Mouse (Mus musculus): ENCODE results near the gene Gm21992. TPM values are rescaled to one million over a fixed set of nuclear protein-coding genes. Genes with fewer than 3 reads are reported as not detected.

Gene Gm21992
- total and polyA plus RNA-seq, 2 experiments = 4.8 to 23.6 TPM

GRCm38 (mm10) chr19:4797846-4798245 lies 13.6 kb downstream of the Gm21992 start:
- 93% methylated on average over 2 of the region's 2 CpGs for WGBS
- no peak overlapping the region for H3K27ac ChIP-seq (replicated peaks; ENCODE audit: insufficient read depth, low read depth, low read length)
- DNase-seq (ENCODE audit: extremely low read depth, low read depth, low spot score) = no peak
- H3K4me1 ChIP-seq (ENCODE audit: control insufficient read depth, insufficient read depth, low read length) = peaks cover 22% of the 10 kb centered on the region
- H3K36me3 ChIP-seq (ENCODE audit: control insufficient read depth, insufficient read depth, low read length) = peaks cover 25% of the 10 kb centered on the region
- no peak for TF ChIP-seq CTCF (IDR thresholded peaks at IDR 0.05; ENCODE audit: low read depth, low read length)
- no peak overlapping the region for H3K4me3 ChIP-seq (ENCODE audit: insufficient read depth, low read depth, low read length)
- H3K27me3 ChIP-seq (ENCODE audit: control insufficient read depth, insufficient read depth, low read length) = no peaks in the 10 kb centered on the region
- no peak overlapping the region for H3K9ac ChIP-seq (ENCODE audit: low read depth, low read length)
- peaks cover 48% of the 10 kb centered on the region for H3K79me2 ChIP-seq (ENCODE audit: control insufficient read depth, insufficient read depth, low read length)

- Histone ChIP-seq H3K27ac (replicated peaks; ENCODE audit: insufficient read depth, low read depth, low read length) (no peak overlapping the region), H3K79me2 (ENCODE audit: control insufficient read depth, insufficient read depth, low read length) (peaks cover 40% of the 10 kb centered on the region), H3K4me3 (ENCODE audit: insufficient read depth, low read depth, low read length) (no peak overlapping the region), H3K27me3 (ENCODE audit: control insufficient read depth, insufficient read depth, low read length) (no peaks in the 10 kb centered on the region), H3K9ac (ENCODE audit: low read depth, low read length) (no peak overlapping the region), H3K36me3 (ENCODE audit: control insufficient read depth, insufficient read depth, low read length) (peaks cover 23% of the 10 kb centered on the region), H3K4me1 (ENCODE audit: control insufficient read depth, insufficient read depth, low read length) (peaks cover 22% of the 10 kb centered on the region)
- TF ChIP-seq POLR2A (IDR thresholded peaks at IDR 0.05; ENCODE audit: extremely low read depth, insufficient read depth, low read length) = no peak
- TF ChIP-seq CTCF (IDR thresholded peaks at IDR 0.05; ENCODE audit: low read depth, low read length) = no peak
- DNase-seq (ENCODE audit: extremely low read depth, low read depth, low spot score) = no peak
- WGBS = 64% methylated on average over 1 of the region's 1 CpGs
These were observed 15.5 kb downstream of the Gm21992 start for GRCm38 (mm10) chr19:4795929-4796328.

- under 1% methylated on average over 31 of the region's 31 CpGs for WGBS
- Histone ChIP-seq H3K4me3 (ENCODE audit: insufficient read depth, low read depth, low read length) (peak within 1 kb of the TSS; percentile 79), H3K4me1 (ENCODE audit: control insufficient read depth, insufficient read depth, low read length) (peaks cover 24% of the 10 kb centered on the region), H3K27ac (replicated peaks; ENCODE audit: insufficient read depth, low read depth, low read length) (peak within 1 kb of the TSS; percentile 80), H3K36me3 (ENCODE audit: control insufficient read depth, insufficient read depth, low read length) (peaks cover 24% of the 10 kb centered on the region), H3K9ac (ENCODE audit: low read depth, low read length) (peak within 1 kb of the TSS; percentile 78), H3K79me2 (ENCODE audit: control insufficient read depth, insufficient read depth, low read length) (peaks cover 33% of the 10 kb centered on the region), H3K27me3 (ENCODE audit: control insufficient read depth, insufficient read depth, low read length) (no peaks in the 10 kb centered on the region)
- TF ChIP-seq CTCF (IDR thresholded peaks at IDR 0.05; ENCODE audit: low read depth, low read length) (no peak), POLR2A (IDR thresholded peaks at IDR 0.05; ENCODE audit: extremely low read depth, insufficient read depth, low read length) (0 out of 2 replicates have a peak, but pooled peaks have one; percentile 47)
- DNase-seq (ENCODE audit: extremely low read depth, low read depth, low spot score) = peak; percentile 98
These were observed 17.5 kb downstream of the Gm21992 start, which contains the start of gene Rbm4 for GRCm38 (mm10) chr19:4793831-4794422. Gene Rbm4, minus strand, starts transcription at chr19:4793901.

GRCm38 (mm10) chr19:4793281-4793830 lies 18.1 kb downstream of the Gm21992 start:
- peak overlapping the region; percentile 78 for H3K9ac ChIP-seq (ENCODE audit: low read depth, low read length)
- DNase-seq (ENCODE audit: extremely low read depth, low read depth, low spot score) = no peak
- H3K36me3 ChIP-seq (ENCODE audit: control insufficient read depth, insufficient read depth, low read length) = peaks cover 28% of the 10 kb centered on the region
- peak overlapping the region; percentile 80 for H3K27ac ChIP-seq (replicated peaks; ENCODE audit: insufficient read depth, low read depth, low read length)
- H3K4me1 ChIP-seq (ENCODE audit: control insufficient read depth, insufficient read depth, low read length) = peaks cover 24% of the 10 kb centered on the region
- TF ChIP-seq POLR2A (IDR thresholded peaks at IDR 0.05; ENCODE audit: extremely low read depth, insufficient read depth, low read length) (no peak), CTCF (IDR thresholded peaks at IDR 0.05; ENCODE audit: low read depth, low read length) (no peak)
- peaks cover 34% of the 10 kb centered on the region for H3K79me2 ChIP-seq (ENCODE audit: control insufficient read depth, insufficient read depth, low read length)
- no peaks in the 10 kb centered on the region for H3K27me3 ChIP-seq (ENCODE audit: control insufficient read depth, insufficient read depth, low read length)
- under 1% methylated on average over 16 of the region's 16 CpGs for WGBS
- peak overlapping the region; percentile 79 for H3K4me3 ChIP-seq (ENCODE audit: insufficient read depth, low read depth, low read length)

- H3K36me3 ChIP-seq (ENCODE audit: control insufficient read depth, insufficient read depth, low read length) = peaks cover 78% of the 10 kb centered on the region
- 19% methylated on average over 2 of the region's 2 CpGs for WGBS
These were observed 25.1 kb downstream of the Gm21992 start for GRCm38 (mm10) chr19:4786313-4786712.

GRCm38 (mm10) chr19:4785206-4785605 lies 26.2 kb downstream of the Gm21992 start:
- peaks cover 23% of the 10 kb centered on the region for H3K4me1 ChIP-seq (ENCODE audit: control insufficient read depth, insufficient read depth, low read length)
- H3K9ac ChIP-seq (ENCODE audit: low read depth, low read length) = no peak overlapping the region
- 0 out of 2 replicates have a peak overlapping the region, but pooled peaks have one; percentile 2 for H3K27ac ChIP-seq (replicated peaks; ENCODE audit: insufficient read depth, low read depth, low read length)
- H3K27me3 ChIP-seq (ENCODE audit: control insufficient read depth, insufficient read depth, low read length) = no peaks in the 10 kb centered on the region
- WGBS = 73% methylated on average over 7 of the region's 7 CpGs
- DNase-seq (ENCODE audit: extremely low read depth, low read depth, low spot score) = no peak
- TF ChIP-seq CTCF (IDR thresholded peaks at IDR 0.05; ENCODE audit: low read depth, low read length) = no peak
- no peak for TF ChIP-seq POLR2A (IDR thresholded peaks at IDR 0.05; ENCODE audit: extremely low read depth, insufficient read depth, low read length)
- H3K4me3 ChIP-seq (ENCODE audit: insufficient read depth, low read depth, low read length) = no peak overlapping the region
- peaks cover 75% of the 10 kb centered on the region for H3K36me3 ChIP-seq (ENCODE audit: control insufficient read depth, insufficient read depth, low read length)
- H3K79me2 ChIP-seq (ENCODE audit: control insufficient read depth, insufficient read depth, low read length) = peaks cover 43% of the 10 kb centered on the region

More at GRCm38 (mm10) chr19:4786313-4786712, 25.1 kb downstream of the Gm21992 start:
- no peak for TF ChIP-seq POLR2A (IDR thresholded peaks at IDR 0.05; ENCODE audit: extremely low read depth, insufficient read depth, low read length)
- TF ChIP-seq CTCF (IDR thresholded peaks at IDR 0.05; ENCODE audit: low read depth, low read length) = no peak
- Histone ChIP-seq H3K9ac (ENCODE audit: low read depth, low read length) (no peak overlapping the region), H3K4me1 (ENCODE audit: control insufficient read depth, insufficient read depth, low read length) (peaks cover 26% of the 10 kb centered on the region), H3K27me3 (ENCODE audit: control insufficient read depth, insufficient read depth, low read length) (no peaks in the 10 kb centered on the region), H3K4me3 (ENCODE audit: insufficient read depth, low read depth, low read length) (no peak overlapping the region), H3K79me2 (ENCODE audit: control insufficient read depth, insufficient read depth, low read length) (peaks cover 48% of the 10 kb centered on the region), H3K27ac (replicated peaks; ENCODE audit: insufficient read depth, low read depth, low read length) (no peak overlapping the region)
- peak; percentile 96 for DNase-seq (ENCODE audit: extremely low read depth, low read depth, low spot score)

Data from liver, adult 2 months (tissue).